ENCODE assay signal across 19 mouse cellular contexts in genomic region chr4:71624771-71625170, GRCm38 (mm10).
DNase-seq lines count a peak whose midpoint lies in the region; ATAC-seq and TF ChIP-seq lines count a peak whose summit lies in the region.
"Had no signal": no experiment of that assay in that cellular context is flagged by ENCODE, and none has a peak within 500 bp of the region (broad histone marks: within the 10 kb centered on the region; RNA-seq: fewer than 3 reads in every experiment).

No protein-coding gene starts in this region.

- intact Hi-C loops in heart, postnatal 36 days (cut with DNase I) = no loop called here

- no peak for ATAC-seq in heart, embryonic 16.5 days (replicated peaks; ENCODE audit: extremely low read depth, insufficient read depth, low FRiP score)
- ATAC-seq in neural tube, embryonic 15.5 days (ENCODE audit: low FRiP score) = no peak
- no peak for ATAC-seq in hindbrain, embryonic 11.5 days (ENCODE audit: low FRiP score)
- ATAC-seq: forebrain, embryonic 13.5 days; forebrain, postnatal 0 days; hindbrain, embryonic 16.5 days; inflammation-experienced regulatory T-cells, adult 6 months had no signal

- no peaks in the 10 kb centered on the region for H3K9me3 ChIP-seq in heart, embryonic 16.5 days (replicated peaks; ENCODE audit: control insufficient read depth, low read length)
- no peaks in the 10 kb centered on the region for H3K9me3 ChIP-seq in neural tube, embryonic 15.5 days (replicated peaks)
- no peaks in the 10 kb centered on the region for H3K9me3 ChIP-seq in hindbrain, embryonic 11.5 days (ENCODE audit: control insufficient read depth, low read length)
- H3K9me3 ChIP-seq: forebrain, embryonic 13.5 days; heart, embryonic 15.5 days; hindbrain, embryonic 12.5 days had no signal

- H3K4me2 ChIP-seq in heart, embryonic 16.5 days (ENCODE audit: low read depth, low read length) = no peak overlapping the region
- no peak overlapping the region for H3K4me2 ChIP-seq in neural tube, embryonic 15.5 days
- no peak overlapping the region for H3K4me2 ChIP-seq in hindbrain, embryonic 11.5 days (replicated peaks; ENCODE audit: low read depth, low read length)
- H3K4me2 ChIP-seq: forebrain, embryonic 13.5 days; heart, embryonic 15.5 days; hindbrain, embryonic 12.5 days had no signal

- no peaks in the 10 kb centered on the region for H3K27me3 ChIP-seq in heart, embryonic 16.5 days (ENCODE audit: control insufficient read depth, insufficient read depth, low read length)
- no peaks in the 10 kb centered on the region for H3K27me3 ChIP-seq in neural tube, embryonic 15.5 days (replicated peaks)
- H3K27me3 ChIP-seq in hindbrain, embryonic 11.5 days (ENCODE audit: control insufficient read depth, insufficient read depth, low read length) = no peaks in the 10 kb centered on the region
- H3K27me3 ChIP-seq: forebrain, embryonic 13.5 days; heart, embryonic 15.5 days; hindbrain, embryonic 12.5 days had no signal

- TF ChIP-seq POLR2A in brain, embryonic 14.5 days (IDR thresholded peaks at IDR 0.05; ENCODE audit: borderline replicate concordance, extremely low read depth, insufficient read depth, insufficient read length, poor library complexity, severe bottlenecking) = no peak

- 63% methylated on average over 2 of the region's 2 CpGs for WGBS in heart, embryonic 16.5 days
- 76% methylated on average over 2 of the region's 2 CpGs for WGBS in neural tube, embryonic 15.5 days
- 95% methylated on average over 2 of the region's 2 CpGs for WGBS in hindbrain, embryonic 11.5 days

- no peaks in the 10 kb centered on the region for H3K36me3 ChIP-seq in heart, embryonic 16.5 days (ENCODE audit: control insufficient read depth, insufficient read depth)
- H3K36me3 ChIP-seq in neural tube, embryonic 15.5 days = no peaks in the 10 kb centered on the region
- no peaks in the 10 kb centered on the region for H3K36me3 ChIP-seq in hindbrain, embryonic 11.5 days (ENCODE audit: control insufficient read depth, insufficient read depth, low read length)
- H3K36me3 ChIP-seq: embryonic facial prominence, embryonic 10.5 days; heart, embryonic 15.5 days; hindbrain, embryonic 12.5 days had no signal

- no peak for TF ChIP-seq CTCF in brain, embryonic 14.5 days (IDR thresholded peaks at IDR 0.05; ENCODE audit: borderline replicate concordance, extremely low read depth, insufficient read depth, insufficient read length)

- no peak for DNase-seq in heart, postnatal 36 days
- peak; percentile 19 for DNase-seq in neural tube, embryonic 10.5 days (ENCODE audit: extremely low spot score, low spot score)
- DNase-seq in brain, embryonic 14.5 days (ENCODE audit: low read depth) = peak; percentile 6
- DNase-seq in hindbrain, embryonic 11.5 days (ENCODE audit: low spot score) = no peak
- DNase-seq: adrenal gland, adult 8-10 months; adrenal gland, postnatal 36 days; cerebellum, adult 11-12 months; cerebellum, adult 9-10 months; cerebellum, postnatal 25 days; forebrain, postnatal 0 days; gastrocnemius, postnatal 14 days had no signal

- H3K4me1 ChIP-seq in heart, embryonic 16.5 days (ENCODE audit: control insufficient read depth, insufficient read depth, low read length) = no peaks in the 10 kb centered on the region
- H3K4me1 ChIP-seq in neural tube, embryonic 15.5 days = no peaks in the 10 kb centered on the region
- no peaks in the 10 kb centered on the region for H3K4me1 ChIP-seq in hindbrain, embryonic 11.5 days (replicated peaks; ENCODE audit: control insufficient read depth, insufficient read depth, low read length)
- H3K4me1 ChIP-seq: embryonic facial prominence, embryonic 10.5 days; forebrain, embryonic 13.5 days; heart, embryonic 15.5 days had no signal

- no peak overlapping the region for H3K4me3 ChIP-seq in heart, embryonic 16.5 days (ENCODE audit: low read length)
- no peak overlapping the region for H3K4me3 ChIP-seq in neural tube, embryonic 15.5 days (replicated peaks)
- H3K4me3 ChIP-seq in hindbrain, embryonic 11.5 days (ENCODE audit: low read depth, low read length) = no peak overlapping the region
- H3K4me3 ChIP-seq: embryonic facial prominence, embryonic 10.5 days; forebrain, embryonic 13.5 days; heart, embryonic 15.5 days; hindbrain, embryonic 12.5 days had no signal

- H3K27ac ChIP-seq in heart, embryonic 16.5 days (ENCODE audit: low read length) = 0 out of 2 replicates have a peak overlapping the region, but pooled peaks have one; percentile 4
- H3K27ac ChIP-seq in neural tube, embryonic 15.5 days (replicated peaks) = no peak overlapping the region
- H3K27ac ChIP-seq in hindbrain, embryonic 11.5 days (ENCODE audit: low read depth, low read length) = no peak overlapping the region
- H3K27ac ChIP-seq: embryonic facial prominence, embryonic 10.5 days; forebrain, embryonic 13.5 days; heart, embryonic 15.5 days; hindbrain, embryonic 12.5 days had no signal

- no peak overlapping the region for H3K9ac ChIP-seq in heart, embryonic 16.5 days (ENCODE audit: low read length)
- no peak overlapping the region for H3K9ac ChIP-seq in neural tube, embryonic 15.5 days (replicated peaks)
- H3K9ac ChIP-seq in hindbrain, embryonic 11.5 days (ENCODE audit: low read depth, low read length) = no peak overlapping the region
- H3K9ac ChIP-seq: forebrain, embryonic 13.5 days; forebrain, postnatal 0 days; heart, embryonic 15.5 days; hindbrain, embryonic 12.5 days had no signal

Comparison
In these comparisons a context has a peak if more than half of its experiments do, and no peak if none do; other contexts are left out.
1. DNase-seq: peak in neural tube, embryonic 10.5 days (single experiment) and brain, embryonic 14.5 days (single experiment); none in heart, postnatal 36 days (0 of 2) and hindbrain, embryonic 11.5 days (single experiment).